Mouse (Mus musculus) heart, postnatal 0 days (tissue): ENCODE data around the gene Lemd1.

Source experiments
- CTCF ChIP-seq: IDR thresholded peaks from 2 replicates; pipeline ENCODE4 v1.5.1; 2016; ENCODE audit warnings: antibody characterized with exemption, control low read depth, low read depth
- EP300 ChIP-seq: IDR thresholded peaks from 2 replicates; pipeline ENCODE4 v1.6.1; 2016; ENCODE audit warnings: antibody characterized with exemption, low read depth

DNA sequence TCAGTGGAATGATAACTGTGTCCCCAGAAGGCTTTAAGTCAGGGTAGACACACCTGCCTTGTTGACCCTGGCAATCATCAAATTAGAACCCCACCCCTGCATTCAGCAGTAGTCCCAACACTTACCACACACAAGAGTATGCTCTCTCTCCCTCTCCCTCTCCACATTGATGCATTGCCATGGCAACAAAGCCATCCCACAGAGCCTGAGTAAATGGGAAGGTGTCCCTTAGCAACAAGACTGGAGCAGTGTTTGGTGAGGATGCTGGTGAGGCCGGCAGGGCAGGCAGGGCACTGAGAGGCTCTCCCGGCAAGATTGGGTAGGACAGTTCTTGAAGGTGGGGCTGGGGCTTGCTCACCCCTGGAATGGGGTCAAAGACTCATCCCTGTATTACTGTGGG lies 47.0 kb upstream of the Lemd1 start:
- TF ChIP-seq CTCF (no peak), EP300 (no peak)
